ENCODE assay signal across 24 mouse cellular contexts in genomic region chr2:38165966-38166365, GRCm38 (mm10).
"Had no signal": no experiment of that assay in that cellular context is flagged by ENCODE, and none has a peak within 500 bp of the region (broad histone marks: within the 10 kb centered on the region; RNA-seq: fewer than 3 reads in every experiment).

No protein-coding gene starts in this region.

- H3K4me3 ChIP-seq: kidney, embryonic 15.5 days; limb, embryonic 10.5 days; limb, embryonic 13.5 days; liver, embryonic 12.5 days; liver, embryonic 15.5 days; lung, embryonic 15.5 days; midbrain, embryonic 13.5 days; myocyte; neural tube, embryonic 13.5 days had no signal

- H3K9ac ChIP-seq: kidney, embryonic 15.5 days; limb, embryonic 13.5 days; liver, embryonic 12.5 days; liver, embryonic 15.5 days; lung, embryonic 15.5 days; midbrain, embryonic 13.5 days; neural tube, embryonic 13.5 days had no signal

- ATAC-seq: liver, embryonic 12.5 days; midbrain, embryonic 13.5 days; midbrain, embryonic 16.5 days had no signal

- H3K9me3 ChIP-seq: kidney, embryonic 15.5 days; limb, embryonic 10.5 days; limb, embryonic 13.5 days; liver, embryonic 12.5 days; liver, embryonic 15.5 days; lung, embryonic 15.5 days; midbrain, embryonic 13.5 days; neural tube, embryonic 13.5 days had no signal

- DNase-seq: kidney, adult 8-10 months; kidney, postnatal 10 days; kidney, postnatal 4 days; liver; lung, adult 18-20 months; lung, postnatal 10 days; lung, postnatal 36 days; right cerebral cortex, adult 18-20 months; right cerebral cortex, postnatal 14 days; right cerebral cortex, postnatal 4 days; thymus, adult 2 months; thymus, postnatal 14 days; thymus, postnatal 4 days had no signal

- H3K4me2 ChIP-seq: kidney, embryonic 15.5 days; limb, embryonic 13.5 days; liver, embryonic 12.5 days; liver, embryonic 15.5 days; lung, embryonic 15.5 days; midbrain, embryonic 13.5 days; neural tube, embryonic 13.5 days had no signal

- H3K36me3 ChIP-seq: kidney, embryonic 15.5 days; limb, embryonic 10.5 days; limb, embryonic 13.5 days; liver, embryonic 12.5 days; liver, embryonic 15.5 days; lung, embryonic 15.5 days; midbrain, embryonic 13.5 days; neural tube, embryonic 13.5 days had no signal

- H3K27me3 ChIP-seq: kidney, embryonic 15.5 days; limb, embryonic 13.5 days; liver, embryonic 12.5 days; liver, embryonic 15.5 days; lung, embryonic 15.5 days; neural tube, embryonic 13.5 days had no signal

- H3K27ac ChIP-seq: kidney, embryonic 15.5 days; limb, embryonic 10.5 days; limb, embryonic 13.5 days; liver, embryonic 12.5 days; liver, embryonic 15.5 days; lung, embryonic 15.5 days; midbrain, embryonic 13.5 days; neural tube, embryonic 13.5 days; stomach, postnatal 0 days had no signal

- H3K4me1 ChIP-seq: limb, embryonic 10.5 days; lung, embryonic 15.5 days had no signal
